Mouse (Mus musculus) kidney, postnatal 36 days (tissue): ENCODE measurements around the gene Lmod2.

Source experiments
- DNase-seq, 2 experiments: peaks; one replicate each; pipeline ENCODE4 v3.0.0; 2021 to 2022; ENCODE audit warnings: mixed read lengths in 2 of 2

Gene Lmod2

DNA sequence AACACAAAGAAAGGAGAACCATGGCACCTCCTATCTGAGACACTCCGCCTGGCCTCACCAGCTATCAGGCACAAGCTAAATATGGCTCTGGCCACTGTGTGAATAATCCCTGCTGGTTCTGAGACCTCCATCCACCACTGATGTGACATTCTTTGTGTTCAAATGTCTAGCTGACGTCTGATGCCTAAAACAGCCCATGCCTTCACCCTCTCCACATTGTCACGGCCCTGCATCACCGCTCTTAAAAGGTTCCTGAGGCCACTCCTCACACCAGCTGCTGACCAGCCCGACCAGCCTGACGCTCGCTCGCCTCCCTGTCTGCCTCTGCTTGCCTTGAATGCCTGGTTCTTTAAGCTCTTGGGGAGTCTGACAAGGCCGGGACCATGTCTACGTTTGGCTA lies at the start of gene Lmod2:
Lmod2 (plus strand) TSS at position 263 of the 400 bp plus-strand sequence.
- no peak for DNase-seq

DNA sequence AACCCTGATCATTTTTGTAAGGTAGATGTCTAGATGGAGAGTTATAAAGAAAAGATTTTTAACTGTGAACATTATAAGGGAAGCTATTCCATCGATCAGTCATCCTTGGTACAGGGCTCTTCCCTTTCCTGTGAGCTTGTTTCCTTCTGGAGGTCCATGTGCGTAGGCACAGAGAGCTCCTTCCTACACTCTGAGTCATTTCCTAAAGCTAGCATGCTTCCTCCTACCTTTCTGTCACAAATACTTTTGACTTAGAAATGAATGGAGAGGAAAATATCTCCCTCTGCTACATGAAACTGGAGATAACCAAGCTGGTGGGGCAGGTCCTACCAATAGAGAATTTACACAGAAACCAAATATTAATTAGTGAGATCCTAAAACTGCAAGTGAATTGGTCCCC lies 47.8 kb upstream of the Lmod2 start:
- no peak for DNase-seq

DNA sequence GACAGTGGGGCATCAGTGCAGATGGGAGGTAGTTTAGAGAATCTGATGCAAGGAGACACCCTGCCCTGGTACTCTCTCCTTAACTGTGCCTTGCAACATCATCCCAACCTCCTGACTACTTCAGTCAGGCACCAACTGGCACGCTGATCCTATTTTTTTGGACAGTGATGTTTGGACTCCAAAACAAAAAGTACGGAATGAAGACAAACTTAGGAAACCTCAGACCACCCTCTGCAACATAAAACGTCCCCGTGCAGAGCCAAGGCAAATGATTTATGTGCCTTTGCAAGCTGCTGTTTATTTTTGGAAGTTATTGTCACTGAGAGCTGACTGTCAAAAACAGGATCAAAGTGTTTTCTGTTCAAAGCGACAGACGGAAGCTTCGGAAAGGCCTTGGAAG lies 45.5 kb upstream of the Lmod2 start:
- no peak for DNase-seq

DNA sequence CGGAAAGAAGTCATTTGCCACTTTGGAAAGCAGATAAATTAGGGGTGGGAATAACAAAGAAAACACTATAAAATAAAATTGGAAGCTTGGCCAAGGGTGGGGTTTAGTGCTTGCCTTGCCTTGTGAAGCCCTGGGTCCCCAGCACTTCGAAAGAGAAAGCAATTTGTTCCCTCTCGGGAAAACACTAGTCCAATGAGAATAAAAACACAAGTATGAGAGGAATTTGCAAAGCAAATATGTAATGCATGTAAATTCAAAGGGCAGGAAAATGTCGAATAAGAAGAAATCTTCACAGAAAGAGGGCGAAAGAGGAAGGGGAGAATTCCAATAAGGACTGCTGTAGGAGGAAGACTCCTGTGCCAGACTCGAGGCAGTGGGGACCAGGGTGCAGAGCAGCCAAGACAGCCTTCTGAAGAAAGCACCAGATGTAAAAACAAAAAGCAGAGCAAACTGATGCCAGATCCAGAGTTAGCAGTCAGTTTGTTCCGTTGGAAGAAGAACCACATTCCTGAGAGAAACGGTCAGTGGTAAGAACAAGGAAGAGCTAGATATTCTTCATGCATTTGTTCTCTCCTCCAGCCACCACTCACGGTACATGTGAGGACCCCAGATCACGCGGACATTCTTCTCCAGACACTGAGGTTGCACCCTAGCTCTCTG lies 43.0 kb upstream of the Lmod2 start:
- no peak for DNase-seq

DNA sequence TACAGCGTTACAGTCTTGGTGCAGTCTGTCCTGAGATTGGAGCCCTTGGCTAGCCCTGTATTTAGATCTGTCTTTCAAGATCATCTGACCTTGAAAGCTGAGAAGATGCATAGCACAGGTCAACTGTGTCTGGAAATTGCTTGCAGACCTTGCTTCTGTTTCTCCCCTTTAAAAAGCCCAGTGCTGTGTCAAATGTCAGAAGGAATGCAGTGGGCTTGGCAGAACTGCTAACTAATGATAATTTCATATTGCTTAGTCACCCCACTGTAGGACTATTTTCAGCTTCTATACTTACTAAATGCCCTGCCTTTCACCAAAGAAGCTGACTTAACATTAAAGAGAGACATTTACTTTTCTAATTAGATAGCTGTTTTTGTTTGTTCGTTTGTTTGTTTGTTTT lies 42.1 kb upstream of the Lmod2 start:
- no peak for DNase-seq

DNA sequence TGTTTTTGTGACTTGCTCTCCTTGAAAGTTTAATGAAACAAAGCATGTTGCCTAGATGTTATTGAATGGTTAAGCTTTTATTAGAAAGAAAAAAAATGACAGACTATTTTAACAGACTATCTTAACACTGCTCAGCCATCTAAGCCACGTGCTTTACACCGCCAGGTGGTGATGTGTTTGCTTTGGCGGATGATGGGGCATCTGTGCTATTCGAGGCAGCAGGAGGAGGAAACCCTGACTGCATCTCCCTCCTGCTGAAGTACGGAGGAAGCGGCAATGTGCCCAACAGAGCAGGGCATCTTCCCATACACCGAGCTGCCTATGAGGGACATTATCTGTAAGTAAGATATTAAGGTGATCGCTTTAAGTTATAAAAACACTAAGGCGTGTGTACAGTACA lies 33.5 kb upstream of the Lmod2 start:
- DNase-seq, result no peak

DNA sequence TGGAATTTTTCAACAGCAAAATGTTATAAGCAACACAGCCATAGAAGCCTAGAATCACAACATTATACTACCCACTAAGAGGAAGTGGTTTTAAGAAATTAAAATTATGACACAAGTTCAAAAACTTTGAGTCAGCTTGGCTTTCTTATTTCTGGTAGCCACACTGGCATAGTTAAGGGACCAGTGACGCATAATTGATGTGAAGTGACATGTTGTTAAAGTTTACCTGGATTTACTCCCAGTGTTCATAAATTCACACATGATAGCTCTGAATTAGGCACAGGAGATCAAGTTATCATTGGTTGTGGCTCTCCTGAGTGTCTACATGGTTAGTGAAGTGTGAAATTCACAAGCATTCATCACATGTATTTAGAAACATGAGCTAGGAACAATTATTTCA lies 32.7 kb upstream of the Lmod2 start:
- DNase-seq, result no peak

DNA sequence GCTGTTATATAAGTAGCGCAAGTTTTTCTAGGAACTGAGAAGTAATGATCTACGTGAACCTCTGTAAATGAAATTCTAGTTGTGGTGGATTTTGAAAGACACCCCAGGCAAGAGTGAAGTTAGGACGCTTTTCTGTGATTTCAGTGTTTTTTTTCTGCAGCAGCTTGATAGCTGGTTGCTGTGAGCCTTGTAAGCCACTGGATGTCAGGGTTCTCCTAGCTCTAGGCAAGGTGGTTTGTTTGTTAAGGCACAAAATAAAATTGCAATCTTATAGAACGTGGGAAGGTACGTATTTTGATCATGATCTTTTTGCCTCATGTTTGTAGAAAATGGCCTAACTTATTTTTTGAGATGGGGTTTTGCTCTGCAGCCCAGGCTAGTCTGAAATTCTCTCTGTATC lies 28.6 kb upstream of the Lmod2 start:
- DNase-seq, result no peak

DNA sequence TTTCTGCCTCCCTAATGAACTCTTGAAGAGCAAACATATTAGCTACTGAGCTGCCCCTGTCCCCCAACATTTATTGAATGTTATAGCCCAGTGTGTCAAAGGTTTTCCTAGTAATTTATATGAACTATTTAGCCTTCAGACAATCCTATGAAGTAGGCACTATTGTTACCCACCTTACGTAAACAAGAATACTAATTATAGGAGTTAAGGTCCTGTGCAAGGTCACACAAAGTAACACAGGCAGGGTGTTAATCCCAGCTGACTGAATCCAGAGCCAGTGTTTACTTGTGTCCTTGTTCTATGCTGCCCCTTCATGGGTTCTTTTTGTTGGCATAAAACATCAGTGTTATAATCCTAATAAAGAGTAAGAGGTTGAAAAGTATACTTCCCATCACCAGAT lies 27.9 kb upstream of the Lmod2 start:
- no peak for DNase-seq

DNA sequence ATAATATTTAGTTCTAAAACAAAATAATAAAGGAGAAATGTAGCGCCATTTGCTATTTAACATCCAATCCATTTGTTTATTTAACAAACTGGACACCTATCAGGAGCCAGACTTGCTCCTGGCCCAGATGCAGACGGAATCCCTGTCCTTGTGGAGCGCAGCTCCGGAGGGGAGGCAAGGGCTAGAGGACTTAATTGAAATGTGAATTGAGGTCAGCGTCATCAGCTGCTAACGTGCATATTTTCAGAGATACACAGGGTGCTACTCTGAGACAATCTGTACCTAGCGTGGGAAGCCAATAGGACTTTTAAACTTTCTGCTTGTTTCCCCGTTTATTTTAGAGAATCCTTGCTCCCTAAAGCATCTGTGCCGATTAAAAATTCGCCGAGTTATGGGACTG lies 27.3 kb upstream of the Lmod2 start:
- DNase-seq, result no peak

DNA sequence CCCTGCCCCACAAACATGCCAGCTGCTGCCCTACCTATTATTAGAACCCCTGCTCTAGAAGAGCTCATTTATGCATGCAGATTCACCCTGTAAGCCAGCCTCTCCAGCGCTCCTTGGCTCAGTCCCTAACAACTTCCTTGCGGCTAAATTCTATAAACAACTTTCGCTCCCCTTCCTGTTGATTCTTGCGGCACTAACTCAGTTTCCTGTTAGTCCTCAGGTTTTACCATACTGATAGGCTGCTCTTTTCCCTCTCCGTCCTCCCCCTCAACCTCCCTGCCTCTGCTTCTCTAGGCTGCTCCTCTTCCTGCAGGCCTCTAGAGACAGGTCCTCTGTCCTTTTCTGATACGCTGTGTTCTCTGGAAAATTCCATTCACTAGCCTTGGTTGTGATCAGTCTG lies 26.4 kb upstream of the Lmod2 start:
- DNase-seq, result peak; percentile 44 to 66

DNA sequence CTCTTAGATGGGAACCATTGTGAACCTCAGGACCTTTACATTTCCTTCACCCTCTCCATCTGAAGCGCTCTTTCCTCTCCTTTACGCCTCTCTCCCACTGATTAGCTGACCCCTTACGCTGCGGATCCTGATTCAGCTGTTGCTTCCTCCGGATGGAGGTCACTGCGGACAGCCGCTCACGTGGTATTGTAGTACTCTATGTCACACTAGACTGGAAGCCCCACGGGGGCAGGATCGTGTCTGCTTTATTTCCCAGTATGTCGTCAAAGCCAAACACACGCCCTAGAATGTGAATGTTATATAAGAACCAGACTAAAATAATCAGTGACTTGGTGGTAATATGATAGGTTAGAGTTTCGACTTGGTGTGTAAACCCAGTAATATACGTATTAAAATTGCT lies 25.1 kb upstream of the Lmod2 start:
- DNase-seq, result no peak

DNA sequence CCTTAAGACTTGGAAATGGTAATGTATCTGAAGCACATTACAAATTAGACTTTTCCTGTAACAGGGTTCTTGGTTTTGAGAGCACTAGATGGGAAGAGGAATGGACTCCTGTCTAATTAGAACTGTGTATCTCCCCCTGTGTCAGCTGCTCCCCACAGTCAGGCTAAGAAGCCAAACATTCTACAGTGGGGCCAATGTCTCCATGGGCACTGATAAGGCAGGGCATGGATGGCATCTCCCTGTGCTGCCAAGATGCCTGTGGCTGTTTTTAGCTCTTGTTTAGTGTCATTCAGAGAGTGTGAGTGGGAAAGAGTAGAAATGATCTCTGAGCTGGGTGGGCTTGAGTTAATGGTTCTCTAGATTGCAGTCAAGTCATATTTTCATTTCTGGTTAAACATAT lies 24.2 kb upstream of the Lmod2 start:
- no peak for DNase-seq

DNA sequence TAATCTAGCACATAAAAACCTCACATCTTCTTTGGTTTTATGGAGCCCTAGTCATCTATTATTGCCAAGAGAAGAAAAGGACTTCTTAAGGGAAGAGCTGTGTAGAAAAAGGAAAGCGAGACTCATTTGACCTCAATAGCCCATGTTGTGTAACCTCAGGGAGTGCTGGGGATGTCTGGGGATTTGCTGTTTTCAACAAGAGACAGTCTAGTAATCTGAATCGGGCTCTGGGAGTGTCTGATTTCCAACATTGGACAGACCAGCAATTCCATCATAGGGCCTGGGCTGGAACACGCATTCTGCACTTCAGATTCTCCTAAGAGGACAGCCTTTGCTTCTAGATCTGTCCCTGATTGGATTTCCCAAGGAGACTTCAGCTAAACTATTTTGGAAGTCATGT lies 14.1 kb upstream of the Lmod2 start:
- DNase-seq, result no peak

DNA sequence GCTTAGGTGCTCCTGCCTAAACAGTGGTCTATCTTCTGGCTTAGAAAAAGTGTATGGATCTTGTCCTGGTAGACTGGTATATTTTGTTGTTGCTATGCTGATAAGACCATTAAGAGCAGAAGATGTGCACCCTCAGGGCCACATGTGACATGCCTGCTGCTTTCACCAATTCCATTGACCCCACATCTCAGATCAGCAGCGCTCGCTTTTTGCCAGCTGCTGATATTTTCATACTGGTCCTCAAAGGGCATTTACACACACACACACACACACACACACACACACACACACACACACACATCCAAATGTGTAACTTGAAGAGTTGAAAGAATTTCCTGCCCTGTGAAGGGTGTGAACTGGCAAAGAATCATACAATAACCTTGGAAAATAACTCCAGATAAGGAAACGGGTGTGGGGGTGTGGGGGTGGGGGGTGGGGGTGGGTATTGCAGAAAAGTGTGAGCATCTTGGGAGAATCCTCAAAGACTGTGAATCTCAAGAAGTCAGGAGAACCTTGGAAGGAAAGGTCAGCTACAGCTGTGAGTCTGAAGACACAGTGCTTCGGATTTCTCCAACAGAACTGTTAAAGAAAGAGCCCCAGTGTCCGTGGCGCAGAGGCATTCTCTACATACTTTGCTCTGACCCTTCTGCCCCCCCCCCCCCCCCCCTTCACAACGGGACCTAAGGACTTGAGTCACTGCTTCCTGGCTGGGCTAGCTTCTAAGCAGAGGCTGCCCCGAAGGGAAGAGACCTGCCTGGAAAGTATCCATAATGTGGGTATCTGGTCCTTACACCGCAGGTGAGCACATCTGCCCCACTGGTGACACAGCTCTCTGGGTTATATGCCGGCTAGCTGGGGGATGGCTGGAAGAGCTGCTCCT lies 11.9 kb upstream of the Lmod2 start:
- DNase-seq, result peak in 1 of 2 experiments; percentile 27

DNA sequence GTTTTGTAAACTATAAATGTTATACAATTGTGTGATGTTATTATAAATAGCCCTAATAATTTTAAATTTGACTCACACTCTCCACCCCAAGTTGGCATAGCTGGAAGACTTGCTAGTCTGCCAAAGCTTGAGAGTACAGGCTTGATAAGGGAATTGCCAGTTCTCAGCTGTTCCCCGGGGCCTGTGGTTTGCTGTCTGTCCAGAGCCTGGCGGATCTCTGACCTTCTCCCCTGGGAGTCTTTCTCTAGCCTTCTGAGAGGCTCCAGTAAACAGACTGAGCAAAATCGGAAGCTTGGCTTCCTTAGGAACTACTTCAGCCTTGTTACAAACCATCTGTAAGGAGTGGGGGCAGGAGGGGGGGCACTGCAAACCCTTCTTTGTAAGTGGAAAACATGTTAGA lies 10.7 kb upstream of the Lmod2 start:
- peak; percentile 55 to 77 for DNase-seq

DNA sequence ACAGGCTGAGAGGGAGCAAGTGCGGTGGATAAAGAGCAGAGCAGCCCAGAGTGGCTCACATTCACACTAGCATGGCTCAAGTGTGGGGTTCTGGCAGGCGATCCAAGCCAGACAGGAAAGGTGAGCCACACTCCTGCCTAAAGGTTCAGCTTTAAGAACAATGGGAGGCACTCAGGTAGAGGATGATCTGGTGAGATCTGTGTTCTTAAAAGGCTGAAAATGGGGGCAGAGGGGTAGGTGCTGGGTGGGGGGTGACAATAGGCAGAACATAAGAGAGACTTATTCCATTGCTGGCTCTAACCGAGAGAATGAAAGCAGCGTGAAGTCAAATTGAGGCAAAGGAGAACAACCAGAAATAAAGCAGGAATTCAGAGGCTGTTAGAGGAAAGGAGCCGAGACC lies 7.3 kb upstream of the Lmod2 start:
- DNase-seq, result no peak

DNA sequence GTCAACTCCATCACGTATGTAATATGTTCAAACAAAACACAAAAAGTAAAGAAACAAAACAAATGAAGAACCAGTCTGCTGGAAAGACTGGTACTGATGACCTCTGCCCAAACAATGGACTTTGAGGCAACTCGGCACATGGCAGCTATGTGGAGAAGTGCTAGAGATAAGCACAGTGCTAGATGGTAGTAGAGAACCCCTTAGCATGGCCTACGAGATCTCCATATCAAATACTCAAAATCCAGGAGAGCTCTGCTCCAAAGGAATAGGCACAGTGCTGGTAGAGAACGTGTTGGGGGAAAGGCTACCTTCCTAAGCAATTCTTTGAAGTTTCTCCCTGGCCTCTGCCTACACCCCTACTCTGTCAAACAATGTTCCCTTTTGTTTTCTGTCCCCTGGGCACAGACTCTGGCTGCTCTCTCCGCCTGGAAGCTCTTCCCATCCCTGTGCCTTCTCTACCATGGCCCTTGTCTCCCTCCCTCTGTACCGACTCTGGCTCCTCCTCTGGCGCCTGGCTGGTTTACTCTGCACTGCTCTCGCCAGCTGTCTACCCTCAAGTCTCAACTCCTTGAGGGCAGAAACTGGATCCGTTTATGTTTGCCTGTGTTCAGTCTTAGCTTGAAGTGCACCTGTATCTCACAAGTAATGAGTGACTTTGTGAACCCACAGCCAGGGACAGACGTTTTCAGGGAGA lies 5.9 kb upstream of the Lmod2 start:
- DNase-seq, result no peak

DNA sequence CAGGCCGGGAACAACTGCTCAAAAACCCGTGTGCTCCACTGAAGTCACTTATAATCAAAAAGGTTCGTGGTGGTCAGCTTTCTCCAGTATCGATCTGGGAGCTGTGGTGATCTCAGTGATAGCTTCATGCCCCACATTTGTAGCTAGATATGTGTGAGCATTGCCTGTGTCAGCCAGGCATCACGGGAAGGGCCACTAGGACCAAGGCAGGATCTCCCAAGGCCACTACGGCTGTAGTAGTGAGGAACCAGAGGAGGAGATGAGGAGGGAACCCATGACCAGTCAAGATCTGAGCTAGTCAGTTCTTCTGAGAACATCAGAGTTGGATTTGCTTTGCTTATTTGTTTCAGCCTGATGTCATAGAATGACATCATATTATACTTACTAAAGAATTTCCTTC lies 1.6 kb downstream of the Lmod2 start:
- no peak for DNase-seq

DNA sequence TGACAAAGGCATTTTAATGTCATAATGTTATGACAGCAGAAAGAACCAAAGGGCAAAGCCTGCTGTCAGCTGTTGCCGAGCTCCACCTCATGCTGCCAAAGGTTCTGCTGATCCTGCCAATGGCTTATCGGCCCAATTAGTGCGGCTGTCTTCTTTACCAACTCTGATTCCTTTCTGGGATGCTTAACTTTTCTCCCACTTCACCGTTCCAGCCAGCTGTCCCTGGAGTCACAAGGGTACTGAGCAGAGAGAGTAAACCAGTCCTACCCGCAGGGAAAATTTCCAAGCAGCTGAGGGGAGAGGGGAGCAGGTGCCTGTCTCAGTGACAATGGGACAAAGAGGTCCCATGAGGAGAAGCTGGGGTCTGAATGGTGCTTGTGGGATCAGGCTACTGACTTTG lies 2.1 kb downstream of the Lmod2 start:
- no peak for DNase-seq

DNA sequence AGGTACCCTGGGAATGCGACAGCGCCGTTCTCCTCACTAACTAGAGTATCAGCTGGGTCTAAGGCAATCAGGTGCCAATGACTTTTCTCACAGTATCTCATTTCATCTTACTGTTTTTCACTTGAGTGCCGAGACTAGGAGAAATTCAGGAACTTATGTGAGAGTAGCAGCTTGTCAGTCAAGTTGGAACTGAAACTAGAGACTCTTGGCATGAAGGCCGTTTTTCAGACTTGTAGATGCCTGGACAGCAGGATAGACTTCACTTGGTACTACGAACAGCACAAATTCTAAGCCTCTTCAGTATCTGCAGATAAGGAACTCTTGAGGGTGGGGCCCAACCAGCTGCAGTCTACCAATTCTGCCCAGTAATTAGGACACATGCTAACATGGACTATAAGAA lies 2.6 kb downstream of the Lmod2 start:
- DNase-seq, result no peak

DNA sequence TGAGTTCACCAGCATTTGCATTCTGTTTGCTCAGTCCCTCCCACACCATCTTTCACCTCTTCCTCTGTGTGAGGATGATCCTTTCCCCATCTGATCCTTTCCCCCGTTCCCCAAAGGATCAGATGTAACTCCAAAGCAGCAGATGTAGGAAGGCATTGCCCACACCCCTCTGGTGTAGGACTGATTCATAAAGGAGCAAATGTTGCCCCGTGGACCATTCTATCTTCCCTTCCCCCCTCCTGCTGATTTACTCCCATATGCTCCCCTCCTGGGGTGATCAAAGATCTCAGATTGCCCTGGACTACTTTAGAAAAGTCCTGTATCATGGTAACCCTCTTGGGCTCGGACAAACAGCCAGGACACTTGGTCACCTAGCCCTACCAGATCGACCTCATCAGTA lies 3.2 kb downstream of the Lmod2 start:
- no peak for DNase-seq

DNA sequence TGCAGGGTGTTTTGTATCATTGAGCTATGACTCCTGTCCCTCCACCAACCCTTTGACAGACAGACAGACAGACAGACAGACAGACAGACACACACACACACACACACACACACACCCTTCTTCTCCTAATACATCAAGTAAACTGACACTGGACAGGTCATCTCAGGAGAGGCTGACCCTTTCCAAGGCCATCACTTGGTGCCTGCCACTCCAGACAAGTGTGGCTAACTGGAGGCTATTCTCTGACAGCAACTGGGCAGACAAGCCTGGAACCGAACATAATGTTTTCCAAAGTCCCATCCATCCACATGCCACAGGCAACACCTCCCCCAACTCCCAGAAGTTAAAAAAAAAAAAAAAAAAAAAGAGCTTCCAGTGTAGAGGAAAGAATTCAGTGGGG lies 4.1 kb downstream of the Lmod2 start:
- DNase-seq, result no peak

DNA sequence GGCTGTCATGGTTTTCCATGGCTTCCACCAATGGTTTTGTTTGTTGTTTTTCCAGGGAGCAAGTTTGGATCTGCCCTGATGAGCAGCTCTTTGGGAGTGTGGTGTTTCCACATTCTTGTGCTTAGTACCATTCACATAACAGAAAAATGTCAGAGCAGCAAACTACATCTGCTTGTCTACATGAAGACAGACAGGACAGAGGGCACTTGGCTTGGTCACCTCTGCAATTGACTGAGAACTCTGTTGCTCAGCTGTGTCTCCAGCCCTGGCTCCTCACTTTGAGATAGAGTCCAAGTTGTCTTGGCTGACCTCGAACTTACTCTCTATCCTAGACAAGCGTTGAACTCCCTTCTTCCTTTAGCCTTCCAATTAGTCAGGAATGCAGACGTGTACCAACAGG lies 4.8 kb downstream of the Lmod2 start:
- no peak for DNase-seq
